Mouse (Mus musculus): ENCODE measurements around the gene Mpv17l.

- TF ChIP-seq CTCF (IDR thresholded peaks at IDR 0.05; ENCODE audit: control insufficient read depth, insufficient read depth, insufficient replicate concordance, low read depth, low read length) (no peak), POLR2A (IDR thresholded peaks at IDR 0.05; ENCODE audit: control insufficient read depth, low read depth, low read length) (no peak)
Observed at GRCm38 (mm10) chr16:13940139-13940846, 37.3 kb downstream of the Mpv17l start.

Data from testis, adult 2 months (tissue).